Mouse (Mus musculus) left cerebral cortex, postnatal 14 days (tissue): ENCODE results near the gene Kirrel. TPM values are rescaled to one million over a fixed set of nuclear protein-coding genes. Genes with fewer than 3 reads are reported as not detected.

Experiments
- DNase-seq, 2 experiments: peaks; one replicate each; pipeline ENCODE4 v3.0.0; 2021 to 2022; ENCODE audit warnings: low spot score in 2 of 2, mixed read lengths in 1 of 2
- intact Hi-C: fragments of 180-260 bp; cut with DNase I; formaldehyde crosslinking; loops from one replicate; pipeline ENCODE4 v1.15.1; 2025
- total RNA-seq, 2 experiments: library from RNA; stranded (reverse); gene quantifications; 2 replicates each; pipeline ENCODE4 v1.2.3; 2021

Kirrel gene
- total RNA-seq, 2 experiments from 2014 or later = 4.2 to 5.2 TPM

- intact Hi-C loops = no loop called here
- DNase-seq = no peak
Observed at GRCm38 (mm10) chr3:87169402-87170015, 5.0 kb downstream of the Kirrel start.

- intact Hi-C loops = no loop called here
- DNase-seq = no peak
Observed at GRCm38 (mm10) chr3:87168756-87169155, 5.8 kb downstream of the Kirrel start.

DNA sequence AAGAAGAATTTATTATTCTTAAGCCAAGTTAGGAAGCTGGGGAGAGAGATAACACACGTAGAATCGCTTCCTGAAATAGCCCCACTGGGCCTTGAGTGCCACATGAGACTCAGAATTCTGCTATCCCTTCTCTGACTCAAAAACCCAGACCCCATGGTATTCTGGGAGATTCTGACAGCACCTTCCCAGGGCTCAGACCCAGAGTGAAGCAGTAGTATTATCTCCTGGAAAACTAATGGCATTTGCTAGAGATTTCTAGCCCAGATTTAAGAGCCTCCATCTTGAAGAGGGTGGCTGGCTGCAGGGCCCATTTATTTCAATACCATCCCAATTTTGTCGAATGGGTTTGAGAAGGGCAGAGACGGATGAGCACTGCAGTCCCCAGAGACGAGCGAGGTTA is 6.9 kb downstream of the Kirrel start:
- intact Hi-C loops = no loop called here
- DNase-seq = no peak

GRCm38 (mm10) chr3:87165291-87165881 is 9.2 kb downstream of the Kirrel start:
- DNase-seq = no peak
- intact Hi-C loops = no loop called here

GRCm38 (mm10) chr3:87164099-87164815 is 10.3 kb downstream of the Kirrel start:
- intact Hi-C loops = no loop called here
- DNase-seq = no peak

- intact Hi-C loops = no loop called here
- no peak for DNase-seq
Observed at GRCm38 (mm10) chr3:87163116-87163515, 11.4 kb downstream of the Kirrel start.

DNA sequence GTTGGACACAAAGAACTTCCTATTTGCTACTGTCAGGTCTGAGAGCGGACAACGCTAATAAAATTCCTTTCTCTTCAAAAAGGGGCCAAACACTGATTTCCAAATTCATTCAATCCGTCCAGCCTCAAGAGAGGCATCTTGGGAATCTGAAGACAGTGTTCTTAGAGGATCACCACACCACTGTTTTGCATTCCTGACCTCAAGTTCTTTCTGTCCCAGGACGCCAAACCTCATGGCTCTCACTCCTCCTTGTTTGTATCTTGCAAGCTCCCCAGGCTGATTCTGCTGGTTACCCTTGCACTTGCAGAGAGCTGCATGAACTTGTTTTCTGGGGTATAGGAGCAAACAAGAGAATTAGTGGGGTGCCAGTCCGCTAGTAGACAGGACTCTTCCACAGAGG is 12.2 kb downstream of the Kirrel start:
- intact Hi-C loops = no loop called here
- no peak for DNase-seq

- intact Hi-C loops = no loop called here
- DNase-seq = no peak
Observed at GRCm38 (mm10) chr3:87161601-87162000, 12.9 kb downstream of the Kirrel start.

- no peak for DNase-seq
- intact Hi-C loops = no loop called here
Observed at GRCm38 (mm10) chr3:87160819-87161509, 13.6 kb downstream of the Kirrel start.

DNA sequence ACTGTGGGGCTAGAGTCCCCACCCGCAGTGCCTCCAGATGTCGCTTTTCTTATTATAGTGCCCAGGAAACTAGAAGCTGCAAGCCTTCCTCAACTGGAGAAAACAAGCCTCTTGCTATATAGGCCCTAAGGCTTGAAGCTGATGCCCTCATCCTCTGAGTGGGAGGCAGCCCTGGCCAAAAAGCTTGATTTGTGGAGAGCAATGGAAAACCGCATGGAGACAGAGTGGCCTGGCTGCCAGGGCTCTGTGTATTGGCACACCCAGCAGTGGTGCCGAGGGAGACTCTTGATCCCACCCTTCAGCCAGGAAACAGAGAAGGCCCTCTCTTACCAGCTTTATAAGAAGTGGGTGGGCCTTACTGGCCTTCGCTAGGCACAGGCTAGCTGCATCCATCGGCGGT is 15.4 kb downstream of the Kirrel start:
- intact Hi-C loops = no loop called here
- no peak for DNase-seq

GRCm38 (mm10) chr3:87157767-87158291 is 16.7 kb downstream of the Kirrel start:
- intact Hi-C loops = no loop called here
- DNase-seq = no peak

DNA sequence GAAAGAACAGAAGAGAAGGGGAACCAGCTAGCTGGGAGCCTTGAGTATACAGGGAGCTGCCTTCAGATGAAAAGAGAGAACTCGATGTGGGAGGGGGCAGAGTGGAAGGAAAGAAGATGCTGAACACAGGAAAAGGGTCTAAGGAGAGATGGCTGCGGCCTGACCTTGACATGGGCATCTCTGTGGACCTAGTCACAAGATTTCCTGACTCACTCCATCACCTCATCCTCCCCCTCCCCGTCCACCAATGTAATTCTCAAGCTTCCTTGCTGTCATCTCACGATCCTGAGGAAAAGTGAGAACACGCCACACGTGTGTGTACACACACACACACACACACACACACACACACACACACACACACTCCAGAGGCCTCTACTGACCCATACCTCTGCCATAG is 17.2 kb downstream of the Kirrel start:
- no peak for DNase-seq
- intact Hi-C loops = no loop called here

GRCm38 (mm10) chr3:87154398-87155287 is 19.9 kb downstream of the Kirrel start:
- peak in 1 of 2 experiments; percentile 63 for DNase-seq
- intact Hi-C loops = no loop called here

- intact Hi-C loops = no loop called here
- DNase-seq = peak in 1 of 2 experiments; percentile 33
Observed at GRCm38 (mm10) chr3:87153038-87153437, 21.5 kb downstream of the Kirrel start.

GRCm38 (mm10) chr3:87152111-87152738 is 22.3 kb downstream of the Kirrel start:
- no peak for DNase-seq
- intact Hi-C loops = no loop called here

DNA sequence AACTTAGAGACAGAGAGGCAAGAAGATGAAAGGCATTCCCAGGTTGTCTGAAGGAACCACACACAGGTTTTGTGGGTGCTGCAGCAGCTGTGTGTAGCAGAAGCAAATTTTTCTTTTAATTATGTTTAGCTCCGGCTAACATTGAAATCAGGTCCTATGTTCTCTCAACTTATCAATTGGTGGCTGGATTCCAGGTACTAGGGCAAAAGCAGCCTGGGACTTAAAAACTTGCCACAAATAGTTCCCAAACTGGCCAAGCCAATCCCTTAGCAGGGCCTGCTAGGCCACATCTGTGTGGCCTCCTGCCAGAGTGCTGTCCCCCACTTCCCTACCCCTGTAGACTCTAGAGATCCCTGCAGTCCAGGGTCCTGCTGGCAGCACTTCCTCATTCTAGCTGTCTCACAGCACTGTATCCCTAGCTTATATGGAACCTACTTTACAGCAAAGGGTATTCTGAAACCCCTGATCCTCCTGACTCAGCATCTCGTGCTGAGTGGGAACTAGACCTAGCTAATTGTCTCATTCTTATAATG is 23.2 kb downstream of the Kirrel start:
- DNase-seq = no peak
- intact Hi-C loops = no loop called here

DNA sequence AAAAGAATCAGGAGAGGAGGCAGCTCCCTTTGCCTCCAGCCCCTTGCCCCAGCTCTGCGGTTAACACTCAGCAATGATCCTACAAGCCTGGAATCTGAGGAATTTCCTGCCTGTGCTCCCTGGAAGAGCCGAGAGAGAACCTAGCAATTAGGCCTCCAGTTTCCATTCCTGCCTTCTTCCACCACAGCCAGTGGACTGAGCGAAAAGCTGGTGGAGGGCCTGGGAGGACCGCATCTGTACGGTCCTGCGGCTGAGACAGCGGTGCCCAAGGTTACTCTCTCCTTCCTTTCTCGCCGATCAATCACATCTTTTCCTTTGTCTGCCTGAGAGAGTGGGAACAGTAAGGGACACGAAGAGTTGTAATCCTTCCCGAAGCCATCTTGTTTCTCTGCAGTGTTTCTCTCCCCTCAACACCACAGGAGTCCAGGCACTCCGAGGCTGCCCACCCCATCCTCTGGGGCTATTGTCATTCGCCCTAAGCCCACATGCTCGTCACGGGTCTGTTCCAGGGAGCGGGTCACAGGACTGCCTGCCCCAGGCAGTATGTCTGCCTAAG is 23.8 kb downstream of the Kirrel start:
- no peak for DNase-seq
- intact Hi-C loops = no loop called here

DNA sequence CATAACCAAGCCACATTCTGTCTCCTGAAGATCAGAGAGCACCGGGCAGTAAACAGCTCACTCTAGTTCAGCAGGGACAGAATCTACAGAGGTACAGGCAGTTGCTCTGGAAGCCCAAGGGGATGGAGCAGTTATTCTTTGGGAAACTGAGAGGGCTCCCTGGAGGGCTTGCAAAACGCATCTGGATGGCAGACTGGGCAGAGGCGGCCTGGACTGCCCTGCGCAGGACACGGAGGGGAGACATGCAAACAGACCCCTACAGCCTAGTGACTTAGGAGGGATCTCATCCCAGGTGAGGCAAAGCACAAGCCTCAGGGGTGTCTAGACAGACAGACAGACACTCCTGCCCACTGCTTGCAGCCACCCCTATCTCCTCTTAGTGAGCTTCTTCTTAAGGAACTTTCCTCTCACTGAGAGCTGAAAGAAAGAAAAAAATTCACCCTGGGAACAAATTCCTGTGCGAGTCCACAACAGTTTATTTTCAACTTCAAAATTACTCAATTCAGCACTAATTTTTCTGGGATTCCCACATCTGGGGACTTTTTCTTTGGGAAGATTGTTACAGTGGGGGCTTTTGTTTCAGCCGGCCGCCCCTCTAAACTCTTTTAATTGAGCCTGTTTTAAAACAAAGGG is 24.4 kb downstream of the Kirrel start:
- no peak for DNase-seq
- intact Hi-C loops = no loop called here
